Mouse (Mus musculus) forebrain, embryonic 13.5 days (tissue): ENCODE measurements at regions not wholly inside any gene's neighbourhood (a gene's known extent, or its start where the extent isn't known, plus 50 kb on each side); places are given as distances from the start of the nearest gene placed in this dataset.

Source experiments
- ATAC-seq: fragments of 200-750 bp; cut with Nextera tagmentation; 2 replicates; pipeline ENCODE4 v1.8.0; 2017
- H3K27ac ChIP-seq: fragments of 300-500 bp; sonication (generic); 2 replicates; pipeline ENCODE4 v1.5.1; 2015; ENCODE audit warnings: inconsistent platforms, mild to moderate bottlenecking, moderate library complexity
- H3K27me3 ChIP-seq: fragments of 300-500 bp; sonication (generic); 2 replicates; pipeline ENCODE4 v1.6.1; 2015; ENCODE audit warnings: mild to moderate bottlenecking, inconsistent platforms
- H3K36me3 ChIP-seq: fragments of 300-500 bp; sonication (generic); 2 replicates; pipeline ENCODE4 v1.6.1; 2015; ENCODE audit warnings: mild to moderate bottlenecking, inconsistent platforms; ENCODE audit not compliant: poor library complexity, severe bottlenecking
- H3K4me1 ChIP-seq: fragments of 300-500 bp; sonication (generic); 2 replicates; pipeline ENCODE4 v1.6.1; 2015; ENCODE audit warnings: inconsistent platforms
- H3K4me2 ChIP-seq: fragments of 300-500 bp; sonication (generic); 2 replicates; pipeline ENCODE4 v1.6.1; 2015; ENCODE audit warnings: inconsistent platforms, mild to moderate bottlenecking, moderate library complexity
- H3K4me3 ChIP-seq: fragments of 300-500 bp; sonication (generic); 2 replicates; pipeline ENCODE4 v1.5.1; 2015; ENCODE audit warnings: mild to moderate bottlenecking, inconsistent platforms
- H3K9ac ChIP-seq: fragments of 300-500 bp; sonication (generic); 2 replicates; pipeline ENCODE4 v1.6.1; 2015; ENCODE audit warnings: mild to moderate bottlenecking, inconsistent platforms
- H3K9me3 ChIP-seq: fragments of 300-500 bp; sonication (generic); replicated peaks from 2 replicates; pipeline ENCODE4 v1.6.1; 2016; ENCODE audit warnings: inconsistent platforms
- WGBS: fragments of 180-500 bp; shearing (Covaris S2); methylation state at CpG from one replicate; pipeline ENCODE4 v1.1.7; 2015; 5-methylcytosine and 5-hydroxymethylcytosine counted together

GRCm38 (mm10) chr19:55011341-55011740, 115.7 kb downstream of the Gpam start:
- ATAC-seq: no peak
- Histone ChIP-seq H3K4me3 (no peak overlapping the region), H3K9me3 (peaks cover 5% of the 10 kb centered on the region), H3K27me3 (no peaks in the 10 kb centered on the region), H3K9ac (no peak overlapping the region), H3K27ac (no peak overlapping the region), H3K36me3 (no peaks in the 10 kb centered on the region), H3K4me2 (no peak overlapping the region), H3K4me1 (no peaks in the 10 kb centered on the region)
- 96% methylated on average over 14 of the region's 14 CpGs for WGBS

- H3K27ac ChIP-seq: no peak overlapping the region
- H3K4me2 ChIP-seq: no peak overlapping the region
- 87% methylated on average over 3 of the region's 3 CpGs for WGBS
- H3K36me3 ChIP-seq: no peaks in the 10 kb centered on the region
- no peaks in the 10 kb centered on the region for H3K4me1 ChIP-seq
- ATAC-seq: no peak
- H3K9me3 ChIP-seq: peaks cover 8% of the 10 kb centered on the region
- no peak overlapping the region for H3K4me3 ChIP-seq
- no peak overlapping the region for H3K9ac ChIP-seq
- no peaks in the 10 kb centered on the region for H3K27me3 ChIP-seq
These were observed 118.4 kb downstream of the Gpam start for GRCm38 (mm10) chr19:55008463-55009146.

DNA sequence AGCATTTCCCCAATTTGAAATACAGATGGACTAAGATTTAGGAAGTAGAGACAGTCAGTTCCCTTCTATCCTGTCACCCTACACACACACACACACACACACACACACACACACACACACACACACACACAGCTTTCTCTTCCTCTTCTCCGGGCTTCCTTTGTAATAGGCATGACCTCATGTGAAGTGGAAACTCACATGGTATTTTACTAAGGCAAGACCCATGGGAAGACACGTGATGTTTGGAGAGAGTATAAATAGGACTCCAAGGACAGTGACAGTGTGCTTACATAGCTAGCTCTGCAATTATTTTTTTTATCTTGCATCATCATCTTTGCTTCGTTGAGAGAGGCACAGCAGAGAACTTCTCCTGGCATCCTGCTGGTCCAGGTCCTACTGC, 137.1 kb downstream of the Gpam start:
- Histone ChIP-seq H3K4me1 (no peaks in the 10 kb centered on the region), H3K27ac (no peak overlapping the region), H3K27me3 (no peaks in the 10 kb centered on the region), H3K9me3 (no peaks in the 10 kb centered on the region), H3K4me3 (no peak overlapping the region), H3K36me3 (no peaks in the 10 kb centered on the region), H3K9ac (no peak overlapping the region), H3K4me2 (no peak overlapping the region)
- ATAC-seq: no peak
- WGBS: 80% methylated on average over 3 of the region's 3 CpGs

GRCm38 (mm10) chr19:54984541-54984940, 142.5 kb downstream of the Gpam start:
- Histone ChIP-seq H3K27ac (no peak overlapping the region), H3K36me3 (no peaks in the 10 kb centered on the region), H3K27me3 (no peaks in the 10 kb centered on the region), H3K4me1 (no peaks in the 10 kb centered on the region), H3K9ac (no peak overlapping the region), H3K4me3 (no peak overlapping the region), H3K9me3 (no peaks in the 10 kb centered on the region), H3K4me2 (no peak overlapping the region)
- no peak for ATAC-seq
- 89% methylated on average over 2 of the region's 2 CpGs for WGBS

DNA sequence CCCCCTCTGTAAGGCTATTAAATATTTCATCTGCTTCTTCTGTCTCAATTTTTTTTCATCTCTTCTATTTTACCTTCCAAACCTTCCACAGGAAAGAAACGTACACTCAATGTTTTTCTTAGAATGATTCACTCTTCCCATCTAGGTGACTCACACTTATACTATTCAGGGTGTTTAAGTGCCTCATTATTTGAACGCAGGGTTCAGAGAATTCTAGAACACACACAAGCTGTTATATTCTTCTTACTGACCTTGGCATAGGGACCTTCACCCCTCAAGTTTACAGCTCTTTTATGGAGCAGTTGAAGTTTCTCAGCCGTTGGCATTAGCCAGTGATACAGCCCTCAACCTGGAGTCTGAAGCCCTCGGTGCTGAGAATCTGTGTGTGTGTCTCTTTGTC, 144.2 kb downstream of the Gpam start:
- Histone ChIP-seq H3K4me2 (no peak overlapping the region), H3K9ac (no peak overlapping the region), H3K4me1 (no peaks in the 10 kb centered on the region), H3K9me3 (no peaks in the 10 kb centered on the region), H3K36me3 (no peaks in the 10 kb centered on the region), H3K27me3 (no peaks in the 10 kb centered on the region), H3K4me3 (no peak overlapping the region), H3K27ac (no peak overlapping the region)
- WGBS: 77% methylated on average over 4 of the region's 4 CpGs
- ATAC-seq: no peak

GRCm38 (mm10) chr19:54971440-54972211, 155.4 kb downstream of the Gpam start:
- Histone ChIP-seq H3K36me3 (no peaks in the 10 kb centered on the region), H3K4me2 (no peak overlapping the region), H3K9me3 (0 out of 2 replicates have a peak, but pooled peaks cover 3% of the 10 kb centered on the region), H3K4me1 (no peaks in the 10 kb centered on the region), H3K4me3 (no peak overlapping the region), H3K27me3 (no peaks in the 10 kb centered on the region), H3K9ac (no peak overlapping the region), H3K27ac (no peak overlapping the region)
- WGBS: 55% methylated on average over 6 of the region's 6 CpGs
- ATAC-seq: no peak

DNA sequence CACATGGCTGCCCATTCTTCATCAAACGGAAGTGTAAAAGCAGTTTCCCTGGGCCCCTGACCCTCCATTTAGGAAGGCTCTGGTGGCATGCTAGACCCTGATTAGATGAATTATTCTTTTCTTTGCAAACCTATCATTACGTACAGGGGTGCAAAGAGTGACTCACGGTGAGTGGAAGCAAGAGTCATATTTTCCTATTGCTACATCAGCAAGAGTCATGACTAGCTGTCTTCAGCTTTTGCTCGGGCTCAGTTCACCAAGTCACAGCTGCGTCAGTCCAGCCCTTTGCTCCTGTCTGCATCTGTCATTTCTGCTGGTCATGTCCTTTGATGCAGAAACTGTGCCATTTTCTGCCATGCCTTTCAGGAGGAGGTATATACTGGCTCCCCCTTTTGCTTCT, 168.7 kb downstream of the Gpam start:
- Histone ChIP-seq H3K9ac (no peak overlapping the region), H3K27me3 (no peaks in the 10 kb centered on the region), H3K27ac (no peak overlapping the region), H3K4me1 (no peaks in the 10 kb centered on the region), H3K36me3 (no peaks in the 10 kb centered on the region), H3K9me3 (no peaks in the 10 kb centered on the region), H3K4me3 (no peak overlapping the region), H3K4me2 (no peak overlapping the region)
- no peak for ATAC-seq
- WGBS: 80% methylated on average over 5 of the region's 5 CpGs

GRCm38 (mm10) chr19:54955096-54955495, 171.9 kb downstream of the Gpam start:
- WGBS: 52% methylated on average over 2 of the region's 2 CpGs
- ATAC-seq: no peak
- no peaks in the 10 kb centered on the region for H3K9me3 ChIP-seq
- H3K27ac ChIP-seq: no peak overlapping the region
- no peak overlapping the region for H3K4me2 ChIP-seq
- no peak overlapping the region for H3K9ac ChIP-seq
- no peaks in the 10 kb centered on the region for H3K27me3 ChIP-seq
- no peaks in the 10 kb centered on the region for H3K36me3 ChIP-seq
- no peaks in the 10 kb centered on the region for H3K4me1 ChIP-seq
- no peak overlapping the region for H3K4me3 ChIP-seq

- no peak overlapping the region for H3K4me3 ChIP-seq
- WGBS: 83% methylated on average over 2 of the region's 2 CpGs
These were observed 174.5 kb downstream of the Gpam start for GRCm38 (mm10) chr19:54952546-54952945.

GRCm38 (mm10) chr19:54948359-54949127, 178.5 kb downstream of the Gpam start:
- H3K9ac ChIP-seq: no peak overlapping the region
- no peaks in the 10 kb centered on the region for H3K9me3 ChIP-seq
- H3K36me3 ChIP-seq: no peaks in the 10 kb centered on the region
- no peaks in the 10 kb centered on the region for H3K27me3 ChIP-seq
- H3K4me3 ChIP-seq: no peak overlapping the region
- WGBS: 43% methylated on average over 7 of the region's 7 CpGs
- no peak overlapping the region for H3K27ac ChIP-seq
- no peak overlapping the region for H3K4me2 ChIP-seq
- peaks cover 11% of the 10 kb centered on the region; the same call in 1 of the 2 replicates for H3K4me1 ChIP-seq
- ATAC-seq: no peak; the same call in 1 of the 2 replicates

More at GRCm38 (mm10) chr19:54952546-54952945, 174.5 kb downstream of the Gpam start:
- no peak overlapping the region for H3K9ac ChIP-seq
- H3K9me3 ChIP-seq: no peaks in the 10 kb centered on the region
- H3K27me3 ChIP-seq: no peaks in the 10 kb centered on the region
- ATAC-seq: no peak
- H3K36me3 ChIP-seq: no peaks in the 10 kb centered on the region
- H3K27ac ChIP-seq: no peak overlapping the region
- no peak overlapping the region for H3K4me2 ChIP-seq
- H3K4me1 ChIP-seq: peaks cover 11% of the 10 kb centered on the region; the same call in 1 of the 2 replicates

- no peak for ATAC-seq
- H3K27me3 ChIP-seq: no peaks in the 10 kb centered on the region
- WGBS: 94% methylated on average over 3 of the region's 3 CpGs
- no peaks in the 10 kb centered on the region for H3K9me3 ChIP-seq
- no peak overlapping the region for H3K4me3 ChIP-seq
- H3K4me1 ChIP-seq: peaks cover 11% of the 10 kb centered on the region; the same call in 1 of the 2 replicates
- H3K4me2 ChIP-seq: no peak overlapping the region
- no peak overlapping the region for H3K9ac ChIP-seq
- H3K36me3 ChIP-seq: no peaks in the 10 kb centered on the region
- H3K27ac ChIP-seq: no peak overlapping the region
These were observed 179.5 kb downstream of the Gpam start for GRCm38 (mm10) chr19:54947583-54947982.

GRCm38 (mm10) chr19:54932579-54932978, 194.5 kb downstream of the Gpam start:
- H3K27me3 ChIP-seq: no peaks in the 10 kb centered on the region
- no peaks in the 10 kb centered on the region for H3K36me3 ChIP-seq
- H3K4me3 ChIP-seq: no peak overlapping the region
- 72% methylated on average over 5 of the region's 5 CpGs for whole genome bisulfite sequencing
- H3K9me3 ChIP-seq: no peaks in the 10 kb centered on the region
- no peak overlapping the region for H3K4me2 ChIP-seq
- no peaks in the 10 kb centered on the region for H3K4me1 ChIP-seq
- no peak overlapping the region for H3K27ac ChIP-seq
- no peak overlapping the region for H3K9ac ChIP-seq
- no peak for ATAC-seq
